Mouse (Mus musculus) intestine, embryonic 14.5 days (tissue): Measurements from ENCODE around the gene Mau2. TPM values are rescaled to one million over a fixed set of nuclear protein-coding genes. Genes with fewer than 3 reads are reported as not detected.

Experiments used
- ATAC-seq: fragments of 200-750 bp; cut with Nextera tagmentation; replicated peaks from 2 replicates; pipeline ENCODE4 v1.8.0; 2017; ENCODE audit warnings: low read depth, moderate number of reproducible peaks, moderate TSS enrichment, moderate library complexity; ENCODE audit not compliant: low FRiP score, low TSS enrichment
- DNase-seq: peaks from one replicate; pipeline ENCODE4 v3.0.0-alpha.2; 2018; ENCODE audit warnings: low spot score
- H3K27ac ChIP-seq: fragments of 300-500 bp; sonication (generic); 2 replicates; pipeline ENCODE4 v1.5.1; 2014; ENCODE audit warnings: low read depth, mild to moderate bottlenecking, control low read depth
- H3K27me3 ChIP-seq: fragments of 300-500 bp; sonication (generic); replicated peaks from 2 replicates; pipeline ENCODE4 v1.6.1; 2014; ENCODE audit warnings: low read length, control low read depth; ENCODE audit not compliant: control insufficient read depth, insufficient read depth
- H3K36me3 ChIP-seq: fragments of 300-500 bp; sonication (generic); 2 replicates; pipeline ENCODE4 v1.6.1; 2014; ENCODE audit warnings: low read length, control low read depth; ENCODE audit not compliant: control insufficient read depth, insufficient read depth
- H3K4me1 ChIP-seq: fragments of 300-500 bp; sonication (generic); replicated peaks from 2 replicates; pipeline ENCODE4 v1.6.1; 2014; ENCODE audit warnings: low read length, control low read depth, mixed read lengths; ENCODE audit not compliant: control insufficient read depth, insufficient read depth
- H3K4me2 ChIP-seq: fragments of 300-500 bp; sonication (generic); 2 replicates; pipeline ENCODE4 v1.6.1; 2014; ENCODE audit warnings: low read length
- H3K4me3 ChIP-seq: fragments of 300-500 bp; sonication (generic); 2 replicates; pipeline ENCODE4 v1.5.1; 2014; ENCODE audit warnings: low read depth, low read length, control low read depth, mixed read lengths
- H3K9ac ChIP-seq: fragments of 300-500 bp; sonication (generic); 2 replicates; pipeline ENCODE4 v1.6.1; 2014; ENCODE audit warnings: mild to moderate bottlenecking, low read length
- H3K9me3 ChIP-seq: fragments of 300-500 bp; sonication (generic); 2 replicates; pipeline ENCODE4 v1.6.1; 2016; ENCODE audit warnings: low read length, control low read depth; ENCODE audit not compliant: control insufficient read depth
- WGBS: fragments of 180-500 bp; shearing (Covaris S2); extraction: QIAGEN DNeasy Blood & Tissue Kit; methylation state at CpG from one replicate; pipeline ENCODE4 v1.1.7; 2014; 5-methylcytosine and 5-hydroxymethylcytosine counted together
- polyA plus RNA-seq: library from polyadenylated mRNA; unstranded; fragments of >200 nt; fragmentation: Nextera tagmentation; extraction: Ambion mirVana; gene quantifications from 2 replicates; pipeline ENCODE4 v1.2.1, GENCODE M21; 2014

Mau2 gene
- polyA plus RNA-seq, 1 experiment from 2014 or later = 46.9 TPM

GRCm38 (mm10) chr8:69974194-69974614, 68.3 kb downstream of the Mau2 start:
- H3K27ac ChIP-seq = peak overlapping the region; percentile 87; the same call in 1 of the 2 replicates
- peak overlapping the region; percentile 84 for H3K4me2 ChIP-seq
- no peaks in the 10 kb centered on the region for H3K27me3 ChIP-seq
- H3K9ac ChIP-seq = peak overlapping the region; percentile 93
- ATAC-seq (peak; percentile 94), DNase-seq (peak; percentile 99)
- H3K9me3 ChIP-seq = no peaks in the 10 kb centered on the region
- H3K4me3 ChIP-seq = peak overlapping the region; percentile 98
- under 1% methylated on average over 50 of the region's 50 CpGs for WGBS
- peaks cover 22% of the 10 kb centered on the region for H3K4me1 ChIP-seq
- no peaks in the 10 kb centered on the region for H3K36me3 ChIP-seq

DNA sequence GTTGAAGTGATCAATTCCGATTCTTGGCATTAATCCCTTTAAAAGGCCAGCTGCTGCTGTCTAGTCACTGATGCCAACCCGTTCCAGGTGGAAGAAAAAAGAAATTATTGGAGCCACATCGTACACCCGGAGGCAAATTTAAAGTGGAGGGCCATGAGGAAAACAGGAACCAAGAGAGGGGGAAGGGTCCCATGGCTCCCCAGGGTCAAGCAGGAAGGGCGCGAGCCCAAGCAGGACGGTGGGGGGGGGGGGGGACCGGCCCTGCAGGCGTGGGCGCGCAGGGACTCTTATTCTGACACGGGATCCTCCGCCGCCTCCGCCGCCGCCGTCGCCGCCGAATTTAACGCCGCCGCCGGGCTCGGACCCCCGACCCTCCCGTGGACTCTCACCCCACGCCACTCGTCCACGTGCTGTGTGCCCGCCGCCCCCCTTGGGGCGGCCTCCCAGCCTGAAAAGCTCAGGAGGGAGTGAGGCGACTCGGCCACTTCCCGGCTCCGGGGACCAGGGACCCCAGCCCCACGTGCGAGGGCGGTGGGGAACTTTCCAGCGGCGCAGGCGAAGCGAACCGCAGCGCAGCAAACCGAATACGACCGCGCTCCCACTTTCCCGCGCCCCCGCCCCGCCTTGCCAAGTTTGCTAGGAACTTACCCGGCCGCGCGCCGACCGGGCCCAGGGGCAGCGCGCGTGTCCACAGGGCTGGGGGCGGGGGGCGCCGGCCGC, 68.9 kb downstream of the Mau2 start:
- H3K4me3 ChIP-seq = peak overlapping the region; percentile 98
- peak overlapping the region; percentile 87 for H3K27ac ChIP-seq
- WGBS = under 1% methylated on average over 55 of the region's 68 CpGs
- peak overlapping the region; percentile 84 for H3K4me2 ChIP-seq
- H3K9ac ChIP-seq = peak overlapping the region; percentile 93
- DNase-seq = peak; percentile 81
- ATAC-seq = peak; percentile 13
- no peaks in the 10 kb centered on the region for H3K27me3 ChIP-seq
- no peaks in the 10 kb centered on the region for H3K9me3 ChIP-seq
- H3K36me3 ChIP-seq = no peaks in the 10 kb centered on the region
- H3K4me1 ChIP-seq = peaks cover 22% of the 10 kb centered on the region

DNA sequence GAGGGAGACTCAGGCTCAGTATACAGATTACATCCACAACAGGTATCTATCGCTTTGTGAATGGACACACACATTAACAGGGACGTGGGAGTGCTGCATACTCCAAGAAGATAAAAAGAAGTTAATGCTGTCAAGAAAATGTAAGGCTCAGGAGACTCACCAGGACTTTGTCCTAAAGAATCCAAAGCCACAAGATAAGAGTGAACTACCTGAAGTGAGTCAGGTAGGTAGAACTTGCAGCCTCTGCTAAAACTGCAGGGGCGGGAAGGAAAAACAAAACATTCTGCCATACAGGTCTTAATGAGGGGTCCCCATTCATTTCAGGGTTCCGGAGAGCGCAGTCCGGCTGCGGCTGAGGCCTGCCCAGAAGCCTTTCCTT, 69.5 kb downstream of the Mau2 start:
- DNase-seq (no peak), ATAC-seq (no peak)
- 6% methylated on average over 7 of the region's 7 CpGs for WGBS

GRCm38 (mm10) chr8:69970880-69971279, 71.7 kb downstream of the Mau2 start:
- WGBS = 78% methylated on average over 2 of the region's 2 CpGs

More for the DNA sequence above, 69.5 kb downstream of the Mau2 start:
- H3K9ac ChIP-seq = peak overlapping the region; percentile 93
- H3K4me2 ChIP-seq = peak overlapping the region; percentile 84
- H3K27ac ChIP-seq = peak overlapping the region; percentile 87
- H3K4me3 ChIP-seq = peak overlapping the region; percentile 98
- H3K9me3 ChIP-seq = no peaks in the 10 kb centered on the region
- H3K4me1 ChIP-seq = peaks cover 22% of the 10 kb centered on the region
- H3K27me3 ChIP-seq = no peaks in the 10 kb centered on the region
- H3K36me3 ChIP-seq = no peaks in the 10 kb centered on the region

GRCm38 (mm10) chr8:69967291-69967933, 75.1 kb downstream of the Mau2 start:
- Histone ChIP-seq H3K4me2 (no peak overlapping the region), H3K36me3 (peaks cover 5% of the 10 kb centered on the region; the same call in 1 of the 2 replicates), H3K9ac (no peak overlapping the region), H3K27ac (no peak overlapping the region), H3K27me3 (no peaks in the 10 kb centered on the region), H3K4me3 (no peak overlapping the region), H3K4me1 (peaks cover 15% of the 10 kb centered on the region), H3K9me3 (no peaks in the 10 kb centered on the region)
- no peak for ATAC-seq
- 69% methylated on average over 4 of the region's 4 CpGs for WGBS
- no peak for DNase-seq

More at GRCm38 (mm10) chr8:69970880-69971279, 71.7 kb downstream of the Mau2 start:
- no peak overlapping the region for H3K27ac ChIP-seq
- peaks cover 22% of the 10 kb centered on the region for H3K4me1 ChIP-seq
- peak overlapping the region; percentile 18; the same call in 1 of the 2 replicates for H3K4me2 ChIP-seq
- DNase-seq (no peak), ATAC-seq (no peak)
- no peak overlapping the region for H3K9ac ChIP-seq
- H3K9me3 ChIP-seq = no peaks in the 10 kb centered on the region
- H3K36me3 ChIP-seq = no peaks in the 10 kb centered on the region
- H3K27me3 ChIP-seq = no peaks in the 10 kb centered on the region
- no peak overlapping the region for H3K4me3 ChIP-seq

Other genes starting within 250 kb of the Mau2 start
- 10.4 and 12.3 TPM in 2 replicates for gene Gmip, start 234.1 kb downstream of the Mau2 start, polyA plus RNA-seq
- 1.0 and 1.2 TPM in 2 replicates for gene Lpar2, start 220.3 kb downstream of the Mau2 start, polyA plus RNA-seq
- gene Pbx4, start 210.2 kb downstream of the Mau2 start, polyA plus RNA-seq = 5.7 and 6.3 TPM in 2 replicates
- 0.44 and 0.57 TPM in 2 replicates for gene Cilp2, start 155.0 kb downstream of the Mau2 start, polyA plus RNA-seq
- 3.3 and 4.0 TPM in 2 replicates for gene Tssk6, start 140.6 kb downstream of the Mau2 start, polyA plus RNA-seq
- gene Ndufa13, start 140.2 kb downstream of the Mau2 start, polyA plus RNA-seq = 215 and 222 TPM in 2 replicates
- gene Yjefn3, start 140.0 kb downstream of the Mau2 start, polyA plus RNA-seq = 4.1 and 5.0 TPM in 2 replicates
- 51.9 and 57.4 TPM in 2 replicates for gene Gatad2a, start 46.4 kb downstream of the Mau2 start, polyA plus RNA-seq
- gene Sugp1, start 79 bp upstream of the Mau2 start, polyA plus RNA-seq = 34.2 and 34.4 TPM in 2 replicates
- gene Tm6sf2, start 30.2 kb upstream of the Mau2 start, polyA plus RNA-seq = 1.9 and 3.0 TPM in 2 replicates
- not detected in 2 replicates for gene Hapln4, start 40.7 kb upstream of the Mau2 start, polyA plus RNA-seq
- gene Ncan, start 78.1 kb upstream of the Mau2 start, polyA plus RNA-seq = 1.9 TPM in 2 replicates
- 29.5 and 29.9 TPM in 2 replicates for gene Nr2c2ap, start 88.6 kb upstream of the Mau2 start, polyA plus RNA-seq
- gene Rfxank, start 96.4 kb upstream of the Mau2 start, polyA plus RNA-seq = 11.6 and 15.1 TPM in 2 replicates
- 49.2 and 50.8 TPM in 2 replicates for gene Borcs8, start 96.8 kb upstream of the Mau2 start, polyA plus RNA-seq
- gene Mef2b, start 97.0 kb upstream of the Mau2 start, polyA plus RNA-seq = 0.13 and 0.43 TPM in 2 replicates
- 44.1 and 50.8 TPM in 2 replicates for gene Tmem161a, start 129.6 kb upstream of the Mau2 start, polyA plus RNA-seq
- 3.9 and 4.0 TPM in 2 replicates for gene Slc25a42, start 169.6 kb upstream of the Mau2 start, polyA plus RNA-seq
- 28.1 and 31.7 TPM in 2 replicates for gene Sugp2, start 191.5 kb upstream of the Mau2 start, polyA plus RNA-seq
- gene Armc6, start 191.7 kb upstream of the Mau2 start, polyA plus RNA-seq = 24.4 and 25.8 TPM in 2 replicates
- gene Homer3, start 240.1 kb upstream of the Mau2 start, polyA plus RNA-seq = 33.5 and 34.7 TPM in 2 replicates